Mouse (Mus musculus) brain, embryonic 14.5 days (tissue): ENCODE measurements around the gene Pa2g4.

Source experiments
- CTCF ChIP-seq: fragments of 200-500 bp; IDR thresholded peaks from 2 replicates; pipeline ENCODE4 v1.5.1; 2012; ENCODE audit warnings: inconsistent platforms, mild to moderate bottlenecking, moderate library complexity, borderline replicate concordance; ENCODE audit not compliant: insufficient read depth, insufficient read length; ENCODE audit errors: extremely low read depth
- POLR2A ChIP-seq: fragments of 200-500 bp; IDR thresholded peaks from 2 replicates; pipeline ENCODE4 v1.6.1; 2012; ENCODE audit warnings: mild to moderate bottlenecking, inconsistent platforms, borderline replicate concordance; ENCODE audit not compliant: poor library complexity, insufficient read depth, insufficient read length, severe bottlenecking; ENCODE audit errors: extremely low read depth

- TF ChIP-seq POLR2A: no peak
- TF ChIP-seq CTCF: no peak
These were observed 23.8 kb upstream of the Pa2g4 start, which contains the start of gene Erbb3 for GRCm38 (mm10) chr10:128589464-128590192.
